Mouse (Mus musculus): ENCODE results near the gene Alpl. TPM values are rescaled to one million over a fixed set of nuclear protein-coding genes. Genes with fewer than 3 reads are reported as not detected.
A peak's percentile ranks its signal among the peaks of the same experiment; 100 is the strongest.

Gene Alpl
- total RNA-seq, 2 experiments from 2014 or later, result 40.4 to 61.8 TPM

DNA sequence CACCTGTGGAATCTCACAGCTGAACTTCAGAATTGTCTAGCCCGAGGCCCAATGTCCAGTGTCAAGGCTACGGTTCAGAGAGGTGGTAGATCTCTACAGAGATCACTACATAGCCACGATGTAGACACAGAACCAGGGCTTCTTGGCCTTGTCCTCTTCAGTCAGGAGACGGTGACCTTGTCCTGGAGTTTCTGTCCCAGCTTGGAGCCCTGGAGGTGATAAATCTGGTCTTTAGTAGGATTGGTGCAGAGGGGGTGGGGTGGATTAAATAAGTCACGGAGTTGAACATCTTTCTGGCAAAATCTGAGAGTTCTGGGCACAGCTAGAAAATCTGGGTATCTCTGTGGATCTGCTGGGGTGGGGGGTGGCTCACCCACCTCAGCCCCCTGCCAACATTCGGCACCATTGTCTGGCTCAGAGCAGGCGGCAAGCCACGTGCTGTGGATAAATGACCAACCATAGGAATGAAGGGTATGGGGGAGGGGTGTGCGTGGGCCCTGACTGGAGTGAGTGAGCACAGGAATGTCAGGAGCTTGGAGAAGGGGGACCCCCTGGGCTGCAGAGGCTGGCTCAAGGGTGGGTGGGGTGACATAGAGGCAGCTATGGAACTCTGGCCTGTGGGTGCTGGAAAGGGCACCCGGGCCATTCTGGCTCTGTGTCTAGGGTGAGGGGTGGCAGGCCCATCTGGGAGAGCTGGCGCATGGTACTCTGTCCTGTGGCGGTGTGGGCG is 98.9 kb downstream of the Alpl start:
- intact Hi-C loops (cut with DNase I), result no loop called here
- no peak for DNase-seq

DNA sequence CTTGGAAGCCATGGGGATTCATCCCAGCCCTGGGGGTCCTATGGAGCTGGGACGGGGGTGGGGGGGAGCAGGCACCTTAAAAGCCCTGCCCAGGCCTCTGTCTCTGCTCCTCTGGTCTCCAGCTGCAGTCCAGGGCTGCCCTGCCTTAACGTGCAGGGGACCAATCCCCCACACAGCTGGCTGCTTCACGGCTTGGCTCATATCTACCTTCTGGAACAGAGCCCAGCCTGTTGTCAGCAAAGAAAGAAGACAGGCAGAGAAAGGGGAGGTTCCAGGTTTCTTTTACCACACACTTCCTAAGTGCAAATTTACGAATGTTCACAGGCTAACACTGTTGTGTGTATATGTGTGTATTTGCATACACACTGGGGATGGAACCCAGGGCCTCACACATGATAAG is 100.3 kb downstream of the Alpl start:
- intact Hi-C loops (cut with DNase I), result no loop called here
- DNase-seq, result peak; percentile 57 to 59

DNA sequence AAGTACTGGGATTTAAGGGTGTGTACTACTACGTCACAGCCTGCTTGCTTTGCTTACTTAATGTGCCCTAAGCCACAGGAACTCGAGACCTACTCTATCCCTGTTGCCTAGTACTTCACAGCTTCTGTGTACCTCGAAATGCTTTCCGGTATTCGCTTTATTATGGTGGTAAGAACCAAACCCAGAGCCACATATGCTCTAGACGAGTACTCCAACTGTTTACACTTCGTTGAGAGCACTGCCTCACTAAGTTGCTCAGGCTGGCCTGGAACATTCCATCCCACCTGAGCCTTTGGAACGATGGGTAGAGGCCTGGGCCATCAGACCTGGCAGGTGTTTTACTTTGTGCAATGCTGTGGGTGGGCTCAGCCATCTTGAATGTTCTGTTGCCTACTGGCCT is 100.9 kb downstream of the Alpl start:
- intact Hi-C loops (cut with DNase I), result no loop called here
- DNase-seq, result no peak

DNA sequence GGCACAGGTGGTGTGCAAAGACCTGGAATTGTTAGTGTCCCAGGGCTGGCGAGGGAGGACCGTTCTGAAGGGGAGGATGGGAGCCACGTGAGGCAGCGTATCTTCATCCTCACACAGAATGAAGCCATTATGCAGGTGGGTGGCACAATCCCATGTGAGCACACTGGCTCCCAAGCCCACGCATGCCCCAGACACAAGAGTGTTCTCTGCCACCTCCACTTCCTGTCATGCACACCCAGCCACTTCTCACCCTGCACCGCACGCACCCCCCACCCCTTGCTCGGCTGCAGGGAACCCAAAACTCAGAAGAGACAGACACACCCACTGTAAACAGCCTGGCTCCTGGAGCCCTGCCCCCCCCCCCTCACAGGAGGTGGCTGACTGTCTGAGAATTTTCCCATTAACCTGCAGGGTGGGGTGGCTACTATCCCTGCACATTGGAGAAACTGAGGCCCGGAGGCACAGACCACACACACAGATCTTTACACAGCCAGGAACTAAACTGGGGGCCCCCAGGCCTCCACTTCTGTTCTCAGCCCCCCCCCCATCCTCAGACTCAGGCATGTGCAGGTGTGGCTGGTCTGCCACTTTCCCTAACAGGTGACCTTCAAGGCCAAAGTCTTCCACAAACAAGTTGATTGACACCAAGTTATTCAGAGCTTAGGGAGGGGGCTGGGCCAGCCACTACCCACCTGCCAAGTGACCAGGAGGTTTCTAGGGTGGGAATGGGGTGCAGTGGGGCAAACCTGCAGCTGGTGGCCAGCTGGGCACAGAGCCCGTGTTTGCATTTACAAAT is 103.9 kb downstream of the Alpl start:
- DNase-seq, result no peak
- intact Hi-C loops (cut with DNase I), result no loop called here

Other genes with a start within 250 kb of the Alpl start
- gene Ldlrad2, start 221.8 kb downstream of the Alpl start, total RNA-seq (2021), result not detected
- gene Usp48, start 202.6 kb downstream of the Alpl start, total RNA-seq (2021), result 10 to 100 TPM; 37.9 to 45.7 TPM
- gene Rap1gap, start 131.7 kb downstream of the Alpl start, total RNA-seq (2021), result 10 to 100 TPM; 10.3 to 12.6 TPM
- gene Ece1, start 65.9 kb upstream of the Alpl start, total RNA-seq (2021), result 100 to 1,000 TPM; 109 to 129 TPM
- gene Eif4g3, start 196.6 kb upstream of the Alpl start, total RNA-seq (2021), result 10 to 100 TPM; 59.1 to 60.6 TPM